Mouse (Mus musculus) spleen, postnatal 14 days (tissue): ENCODE measurements around the gene Lrrc29.

Source experiments
- DNase-seq, 2 experiments: peaks; one replicate each; pipeline ENCODE4 v3.0.0; 2021 to 2022; ENCODE audit warnings: low spot score in 2 of 2

Lrrc29 gene

DNA sequence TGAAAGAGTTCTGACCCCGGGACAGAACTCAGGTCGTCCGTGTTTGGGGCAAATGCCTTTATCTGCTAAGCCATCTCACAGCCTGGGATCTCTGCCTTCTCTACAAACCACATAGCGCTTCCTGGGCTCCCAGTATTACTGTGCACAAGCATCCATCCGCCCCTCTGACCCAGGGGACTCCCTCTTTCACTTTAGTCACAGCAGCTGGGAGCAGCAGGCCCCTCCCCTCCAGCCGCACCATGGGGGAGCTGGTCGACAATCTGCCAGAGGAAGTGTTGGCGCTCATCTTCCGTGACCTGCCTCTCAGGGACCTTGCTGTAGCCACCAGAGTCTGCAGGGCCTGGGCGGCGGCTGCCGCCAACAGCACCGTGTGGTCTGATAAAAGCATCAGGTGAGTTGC lies 59.3 kb downstream of the Lrrc29 start:
- no peak for DNase-seq

DNA sequence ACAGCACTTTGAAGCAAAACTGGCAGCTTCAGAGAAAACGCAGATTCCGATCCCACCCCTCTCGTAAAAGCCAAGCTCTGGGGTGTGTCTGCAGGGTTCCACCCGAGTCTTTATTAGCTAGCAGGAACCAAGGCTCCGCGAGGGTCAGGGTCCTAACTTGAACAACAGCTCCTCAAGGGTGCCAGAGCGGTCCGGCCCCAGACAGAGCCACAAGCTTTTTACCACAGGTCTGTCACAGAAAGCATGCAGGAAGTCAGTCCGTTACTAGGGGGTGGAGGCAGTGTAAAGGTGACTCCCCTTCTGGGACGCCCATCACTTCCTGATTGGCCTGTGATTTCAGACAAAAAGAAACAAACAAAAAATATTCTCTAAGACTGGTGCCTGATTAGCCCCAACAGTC lies 61.0 kb downstream of the Lrrc29 start:
- no peak for DNase-seq

DNA sequence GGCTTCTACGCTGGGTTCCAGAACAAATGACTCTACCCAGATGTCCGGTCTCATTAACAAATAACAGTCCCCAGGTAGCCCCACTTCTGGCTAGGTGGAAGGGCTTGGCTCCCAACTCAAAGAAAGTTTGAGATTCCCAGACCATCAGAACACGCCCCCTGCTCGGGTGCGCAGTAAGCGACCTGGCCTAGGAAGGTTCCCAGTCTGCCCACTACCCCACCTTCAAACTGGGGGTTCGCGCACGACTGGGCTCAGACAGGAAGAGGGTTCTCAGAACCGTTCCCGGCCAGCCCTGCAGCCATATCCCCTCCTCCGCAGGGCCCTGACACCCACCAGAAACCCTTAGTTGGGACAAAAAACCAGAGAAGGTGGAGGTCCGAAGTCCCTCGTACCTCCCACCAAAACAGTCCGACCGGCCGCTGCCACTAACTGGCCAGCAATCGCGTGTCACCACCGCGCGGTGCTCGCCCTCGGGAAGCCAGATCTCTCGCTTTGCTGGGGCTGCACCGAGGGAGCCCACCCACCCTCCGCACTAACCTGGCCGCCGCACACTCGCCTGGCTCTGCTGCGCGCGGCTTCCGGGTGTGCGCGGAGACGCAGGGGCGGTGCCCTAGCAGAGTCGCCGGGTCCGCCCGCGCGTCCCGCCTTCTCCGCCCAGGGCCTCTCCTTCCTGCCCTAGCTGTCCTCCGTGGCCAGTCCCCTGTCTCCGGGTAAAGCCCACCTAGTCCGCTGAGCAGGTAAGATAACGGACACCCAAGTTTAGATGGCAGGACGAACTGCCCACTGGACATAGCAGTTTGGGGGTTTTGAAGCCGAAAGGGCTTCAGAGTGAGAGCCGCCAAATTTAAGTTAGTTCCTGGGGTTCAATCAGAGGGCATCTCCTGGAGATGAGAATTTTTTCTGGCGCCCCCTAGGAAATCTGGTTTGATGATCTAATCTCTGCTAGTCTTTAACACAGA lies 61.8 kb downstream of the Lrrc29 start, which contains the start of the genes Tradd and Fbxl8:
TSS of gene Tradd (minus strand) at position 586 of the 959 bp plus-strand sequence.
TSS of gene Fbxl8 (plus strand) at position 625 of the 959 bp plus-strand sequence.
- DNase-seq: peak; percentile 61 to 68

DNA sequence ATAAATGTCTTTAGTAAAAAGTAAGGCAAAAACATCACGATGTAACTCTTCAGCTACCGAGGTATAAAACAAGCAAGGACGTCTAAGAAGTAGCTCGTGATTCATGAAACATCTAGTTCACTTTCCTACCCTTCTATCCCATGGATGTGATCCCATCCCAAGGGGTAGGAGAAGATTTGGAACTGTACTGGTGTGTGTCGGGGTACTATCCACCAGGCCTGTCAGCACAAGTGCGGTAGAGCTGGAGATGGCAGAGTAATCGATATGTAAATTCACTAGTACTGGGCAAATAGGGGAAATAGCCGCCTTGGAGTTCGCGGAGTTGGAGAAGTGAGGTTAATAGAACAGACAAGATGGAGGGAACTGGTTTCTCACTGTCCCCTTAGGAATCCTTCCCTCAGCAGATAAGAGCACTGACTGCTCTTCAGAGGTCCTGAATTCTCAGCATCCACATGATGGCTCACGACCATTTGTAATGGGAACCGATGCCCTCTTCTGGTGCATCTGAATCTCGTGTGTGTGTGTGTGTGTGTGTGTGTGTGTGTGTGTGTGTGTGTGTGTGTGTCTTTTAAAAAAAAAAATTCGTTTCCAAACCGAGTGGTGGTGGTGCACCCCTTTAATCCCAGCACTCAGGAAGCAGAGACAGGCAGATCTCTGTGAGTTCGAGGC lies 62.7 kb downstream of the Lrrc29 start:
- DNase-seq: no peak
